Mouse (Mus musculus) stomach, postnatal 0 days (tissue): ENCODE data around the gene 2610301B20Rik.

Source experiments
- CTCF ChIP-seq: IDR thresholded peaks from 2 replicates; pipeline ENCODE4 v1.5.1; 2016; ENCODE audit warnings: antibody characterized with exemption, low read depth, mild to moderate bottlenecking, moderate library complexity
- EP300 ChIP-seq: optimal IDR thresholded peaks from 2 replicates; pipeline ENCODE3; 2016; ENCODE audit warnings: antibody characterized with exemption

DNA sequence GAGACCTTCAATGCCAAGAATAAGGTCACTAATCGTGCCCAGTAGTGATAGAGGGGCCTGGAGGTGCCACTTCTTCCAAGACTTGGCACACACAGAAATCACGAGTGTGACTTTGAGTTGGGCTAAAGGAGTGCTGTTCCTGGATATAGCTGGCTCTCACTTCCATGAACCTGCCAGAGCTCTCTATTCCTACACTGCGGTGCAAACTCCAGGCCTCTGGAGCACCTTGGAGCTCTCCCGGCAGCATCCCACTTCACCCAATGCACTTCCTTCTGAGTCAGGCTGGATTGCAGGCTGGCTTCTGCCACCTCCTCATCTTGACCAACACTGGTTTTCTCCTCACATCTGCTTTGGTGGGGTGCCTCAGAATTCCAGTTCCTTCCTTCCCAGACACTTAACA is 62.5 kb downstream of the 2610301B20Rik start:
- TF ChIP-seq CTCF (no peak), EP300 (no peak)
